Mouse (Mus musculus) monocyte, adult 5-6 weeks (primary cell): ENCODE measurements around the gene Dffb. TPM values are rescaled to one million over a fixed set of nuclear protein-coding genes. Genes with fewer than 3 reads are reported as not detected.

ENCODE experiments used
- ATAC-seq: fragments of 153-309, 156-312 bp; replicated peaks from 2 replicates; pipeline ENCODE4 v1.8.0; 2017; ENCODE audit warnings: mild to moderate bottlenecking; ENCODE audit not compliant: low TSS enrichment, insufficient number of reproducible peaks, severe bottlenecking, poor library complexity, low FRiP score
- total RNA-seq: library from RNA; stranded (forward); fragments of 200-1000, 200-491, 200-594 nt; gene quantifications from 3 replicates; pipeline ENCODE4 v1.2.3, GENCODE M21; 2017

Gene Dffb
- total RNA-seq, 1 experiment from 2014 or later, result 15.3 TPM

DNA sequence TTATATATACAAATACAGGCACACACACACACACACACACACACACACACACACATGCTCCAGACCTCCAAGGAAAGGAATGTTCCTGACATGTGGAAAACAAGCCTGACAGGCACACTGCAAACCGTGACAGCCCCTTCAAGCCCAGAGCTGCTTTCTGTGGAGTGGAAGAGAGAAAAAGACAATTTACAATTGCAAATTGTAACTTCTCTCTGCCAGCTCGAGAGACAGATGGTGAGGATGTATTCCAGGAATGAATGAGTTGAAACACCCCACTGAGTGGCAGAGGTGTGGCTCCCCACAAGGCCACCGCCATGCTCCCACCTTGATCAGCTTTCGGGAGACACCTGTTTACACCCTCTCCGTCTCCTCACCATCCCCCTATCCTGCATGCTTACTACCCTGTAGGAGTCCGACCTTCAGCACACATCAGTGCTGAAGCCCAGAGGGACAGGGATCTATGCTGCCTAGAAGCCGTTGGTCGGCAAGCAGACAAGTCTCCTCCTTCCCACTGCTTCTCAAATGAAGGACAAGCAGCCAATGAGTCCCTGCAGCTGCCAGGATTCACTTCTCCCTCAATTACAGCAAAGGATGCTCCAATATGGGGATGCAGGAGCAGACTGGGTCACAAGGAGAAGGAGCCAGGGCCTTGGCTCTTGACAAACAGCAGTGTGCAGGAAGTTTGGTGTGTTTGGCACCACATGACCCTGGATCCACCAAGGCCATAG, 57.0 kb downstream of the Dffb start:
- ATAC-seq, result no peak

Other genes with a start within 250 kb of the Dffb start
- gene A430005L14Rik, start 17.9 kb downstream of the Dffb start, total RNA-seq, result 27.5 to 38.1 TPM (median 30.3 TPM) in 3 replicates
- 3.7 to 8.5 TPM (median 3.9 TPM) in 3 replicates for gene Cep104, start 68 bp upstream of the Dffb start, total RNA-seq
- gene Lrrc47, start 36.6 kb upstream of the Dffb start, total RNA-seq, result 43.7 to 56.2 TPM (median 54.8 TPM) in 3 replicates
- 0.10 to 1.1 TPM (median 0.49 TPM) in 3 replicates for gene Smim1, start 51.1 kb upstream of the Dffb start, total RNA-seq
- not detected in 3 replicates for gene Ccdc27, start 67.6 kb upstream of the Dffb start, total RNA-seq
- gene Trp73, start 165.1 kb upstream of the Dffb start, total RNA-seq, result not detected in 3 replicates
- 8.2 to 15.0 TPM (median 14.1 TPM) in 3 replicates for gene Wrap73, start 167.2 kb upstream of the Dffb start, total RNA-seq
- 73.1 to 107 TPM (median 99.0 TPM) in 3 replicates for gene Tprgl, start 185.5 kb upstream of the Dffb start, total RNA-seq
- not detected in 3 replicates for gene Megf6, start 195.6 kb upstream of the Dffb start, total RNA-seq